Mouse (Mus musculus) granulocyte monocyte progenitor cell, adult 5-6 weeks (primary cell): ENCODE measurements around the gene Olfr218. TPM values are rescaled to one million over a fixed set of nuclear protein-coding genes. Genes with fewer than 3 reads are reported as not detected.
"Not testable (repeated sequence)": the region's sequence is repeated elsewhere in the genome, so short reads cannot be mapped to it uniquely, and the experiment has no call there.

Source experiments
- ATAC-seq: replicated peaks from 2 replicates; pipeline ENCODE4 v1.8.0; 2016; ENCODE audit warnings: mild to moderate bottlenecking, moderate TSS enrichment, inconsistent platforms; ENCODE audit not compliant: poor library complexity, severe bottlenecking
- total RNA-seq, 2 experiments: library from RNA; stranded (forward) in 1 of 2; stranded (reverse) in 1 of 2; fragments of 200-712, 200-1000 nt in 1 of 2; fragments of >200 nt in 1 of 2; fragmentation: Nextera tagmentation in 1 of 2; gene quantifications; 2 replicates each; pipeline ENCODE4 v1.2.3; 2014 to 2017

Olfr218 gene
- total RNA-seq (2014; fragmentation: Nextera tagmentation) (not detected in 2 replicates), total RNA-seq (2017) (not detected in 2 replicates)

DNA sequence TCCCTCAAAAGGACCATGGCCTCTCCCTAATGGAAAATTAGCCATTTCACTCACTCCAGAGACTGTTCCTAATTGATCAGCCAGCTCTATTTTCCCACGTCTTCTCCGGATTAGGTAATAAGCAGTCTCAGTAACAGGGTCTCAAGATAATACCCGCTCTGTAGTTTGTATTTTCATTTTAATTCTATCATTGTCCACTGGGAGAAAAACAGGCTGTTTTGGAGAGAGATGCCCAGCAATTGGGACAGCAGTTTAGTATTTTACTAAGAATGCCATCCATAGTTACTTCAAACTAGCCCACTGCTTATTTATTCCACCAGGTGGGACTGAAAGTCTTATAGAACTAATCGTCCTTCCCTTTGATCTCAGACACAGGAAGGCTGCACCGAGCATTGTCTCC lies at the start of gene Olfr218:
Gene Olfr218 (plus strand): TSS at position 301 of the 400 bp plus-strand sequence.
- no peak for ATAC-seq

DNA sequence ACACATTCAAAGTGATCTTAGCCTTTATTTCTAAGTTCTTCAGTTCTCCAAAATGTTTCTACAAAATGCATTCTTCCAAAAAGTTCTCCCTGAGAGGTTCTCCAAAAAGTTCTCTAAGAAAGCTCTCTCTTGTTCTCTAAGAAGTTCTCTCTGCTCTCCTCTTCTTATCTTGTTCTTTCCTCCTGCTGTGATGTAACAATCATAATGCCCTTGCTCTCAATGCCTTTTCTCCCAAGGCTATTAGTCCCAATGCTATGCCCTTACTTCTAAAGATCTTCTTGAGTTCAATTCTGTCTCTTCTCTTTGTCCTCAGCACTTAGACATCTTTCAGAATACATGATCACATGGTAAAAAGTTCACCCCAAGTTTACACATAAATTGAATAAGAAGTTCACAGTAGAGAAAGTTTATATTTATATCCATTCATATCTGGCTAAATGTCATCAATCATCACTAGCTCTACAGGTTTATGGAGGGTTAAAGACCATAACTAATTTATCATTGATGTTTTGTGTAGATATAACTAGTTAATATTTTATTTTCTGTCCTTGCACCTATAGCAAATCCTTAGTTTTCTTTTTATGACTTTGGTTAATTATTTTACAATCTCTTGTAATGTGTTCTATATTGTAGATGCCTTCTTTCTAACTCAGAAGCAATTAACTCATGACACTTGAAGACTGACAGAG lies 23.3 kb upstream of the Olfr218 start:
- ATAC-seq = no peak

DNA sequence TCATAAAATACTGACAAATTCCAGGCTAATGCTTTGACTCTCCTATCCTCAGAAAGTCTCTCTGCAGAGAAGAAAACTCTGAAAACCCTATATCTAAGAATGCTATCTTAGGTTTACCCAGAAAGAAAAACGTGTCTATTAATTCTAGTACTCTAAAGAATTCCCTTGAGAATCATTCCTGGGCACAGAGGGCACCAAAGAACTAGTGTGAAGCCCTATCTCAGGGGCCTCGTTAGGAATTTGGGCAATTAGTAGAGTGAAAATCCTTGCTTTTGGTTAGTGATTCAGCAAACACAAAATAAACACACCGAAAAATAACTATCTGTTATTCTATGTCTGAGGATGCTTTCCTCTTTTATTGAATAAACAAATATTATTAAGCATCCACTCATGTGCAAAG lies 7.1 kb upstream of the Olfr218 start, which contains the start of gene Olfr1406:
Gene Olfr1406 (minus strand): TSS at position 101 of the 400 bp plus-strand sequence.
- no peak for ATAC-seq

DNA sequence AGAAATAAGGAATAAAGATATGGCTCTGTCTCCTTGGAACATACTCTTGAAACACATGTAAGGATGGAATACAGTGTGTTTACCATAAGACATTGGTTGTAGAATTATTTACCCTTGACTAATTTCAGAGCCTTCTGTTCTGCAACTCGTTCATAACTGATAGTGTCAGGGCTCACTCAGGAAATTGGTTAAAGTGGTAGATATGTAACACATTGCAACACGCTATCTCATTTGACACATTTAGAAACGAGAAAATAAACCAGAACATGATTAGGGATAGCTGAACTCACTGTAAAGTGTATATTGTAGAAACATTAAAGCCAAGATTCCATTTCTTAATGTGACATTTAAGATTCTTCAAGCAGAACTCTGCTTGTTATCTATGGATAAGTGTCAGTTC lies 5.5 kb upstream of the Olfr218 start:
- ATAC-seq = no peak; the same call in 1 of the 2 replicates

DNA sequence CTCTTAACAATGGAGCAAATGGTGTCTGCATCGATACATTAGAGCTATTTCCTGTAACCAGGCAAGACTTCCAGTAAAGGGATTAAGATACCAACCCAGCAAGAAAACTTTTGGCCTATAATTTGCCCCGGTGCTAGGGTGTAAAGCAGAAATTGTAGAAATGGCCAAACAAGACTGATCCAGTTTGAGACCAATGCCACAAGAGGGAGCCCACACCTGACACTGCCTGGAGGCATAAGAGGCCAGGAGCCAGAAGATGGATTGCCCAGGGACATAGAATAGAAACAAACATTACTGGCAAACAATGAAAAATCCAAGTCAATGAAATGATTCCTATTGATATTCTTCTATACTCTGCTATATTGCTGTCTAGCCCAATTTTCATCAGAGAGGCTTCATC lies 1.2 kb upstream of the Olfr218 start:
- no peak for ATAC-seq

DNA sequence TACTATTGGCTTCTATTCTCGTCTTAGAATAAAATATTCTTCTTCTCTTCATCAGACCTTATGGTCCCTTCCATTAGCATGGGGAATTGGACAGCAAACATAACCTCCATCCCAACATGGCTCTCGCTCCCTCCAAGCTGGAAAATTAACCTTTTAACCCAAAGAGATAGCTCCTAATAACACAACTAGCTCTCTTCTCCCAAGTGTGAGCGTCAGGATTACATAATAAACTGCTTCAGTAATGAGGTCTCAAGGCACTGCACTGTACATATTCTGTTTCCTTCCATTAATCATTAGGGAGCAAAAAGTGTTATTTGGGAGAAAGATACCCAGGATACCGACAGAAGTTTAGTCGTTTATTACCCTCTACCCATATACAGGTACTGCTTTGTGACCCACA lies 14.5 kb downstream of the Olfr218 start, which contains the start of gene Olfr1404:
Gene Olfr1404 (plus strand): TSS at position 301 of the 400 bp plus-strand sequence.
- ATAC-seq = no peak

DNA sequence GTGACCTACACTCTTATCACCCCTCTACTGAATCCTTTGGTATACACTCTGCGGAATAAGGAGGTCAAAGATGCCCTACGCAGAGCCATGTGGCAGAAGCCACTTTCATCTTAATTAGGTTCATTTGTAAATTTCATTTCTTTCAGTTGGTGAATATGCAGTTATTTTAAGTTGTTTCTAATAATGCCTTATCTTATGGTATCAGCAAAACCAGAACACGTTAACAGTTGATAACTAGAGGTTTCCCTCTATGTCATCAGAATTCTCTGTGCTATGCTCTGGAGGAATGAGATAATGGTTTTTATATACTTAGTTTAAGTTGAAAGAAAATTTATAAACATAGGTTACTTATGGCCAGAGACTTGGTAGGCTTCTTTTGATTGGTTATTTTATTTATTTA lies 18.9 kb downstream of the Olfr218 start:
- no peak for ATAC-seq

DNA sequence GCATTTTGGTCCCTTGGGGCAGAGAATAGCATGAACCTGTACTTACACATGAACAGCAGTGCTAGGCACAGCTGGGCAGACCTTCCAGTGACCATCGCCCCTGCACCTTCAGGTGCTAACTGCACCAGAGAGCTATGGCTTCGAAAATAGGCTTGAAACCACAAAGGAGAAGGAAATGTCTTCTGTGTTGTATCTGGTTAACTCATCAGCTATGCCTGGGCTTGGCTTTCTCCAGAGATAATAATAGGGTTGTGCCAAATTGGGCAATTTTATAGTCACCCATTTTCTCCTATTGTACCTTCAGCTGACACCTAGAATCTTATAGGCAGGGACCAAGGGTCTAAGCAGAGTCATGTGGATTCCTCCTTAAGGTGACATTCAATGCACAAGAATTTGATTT lies 29.5 kb downstream of the Olfr218 start, which contains the start of gene Fcer1a:
Gene Fcer1a (minus strand): TSS at position 134 of the 400 bp plus-strand sequence.
- no peak for ATAC-seq

DNA sequence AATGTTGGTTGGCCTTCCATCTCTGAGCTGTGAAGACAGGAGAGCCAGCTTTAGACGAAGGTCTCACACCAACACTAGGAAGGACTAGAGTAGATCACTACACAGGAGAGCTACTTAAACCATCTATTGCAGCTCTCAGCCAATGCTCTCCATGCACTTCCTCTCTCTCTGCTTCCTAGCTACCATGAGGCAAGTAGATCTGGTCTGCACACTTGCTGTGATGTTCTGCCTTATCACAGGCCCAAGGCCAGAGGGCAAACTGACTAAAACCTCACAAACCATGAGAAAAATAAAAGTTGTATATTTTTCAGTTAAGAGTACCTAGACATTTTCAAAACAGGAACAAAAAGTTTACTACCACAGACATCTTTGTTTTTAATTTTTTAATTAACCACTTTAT lies 39.4 kb downstream of the Olfr218 start:
- not testable (repeated sequence) for ATAC-seq

DNA sequence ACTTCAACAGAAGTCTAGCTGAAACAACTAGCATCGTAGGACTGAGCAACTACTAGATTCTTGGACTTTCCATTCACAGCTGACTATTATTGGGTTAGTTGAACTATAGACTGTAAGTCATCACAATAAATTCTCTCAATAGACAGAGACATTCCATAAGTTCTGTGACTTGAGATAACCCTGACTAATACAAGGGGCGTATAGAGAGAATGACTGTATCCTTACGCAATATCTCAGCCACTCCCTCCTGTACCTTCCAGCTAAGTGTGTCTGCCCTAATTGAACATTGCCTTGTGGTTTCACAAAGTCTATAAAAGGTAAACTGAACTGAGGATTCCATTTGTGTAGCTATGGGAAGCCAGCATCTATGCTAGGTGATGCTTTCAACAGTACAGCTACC lies 52.3 kb downstream of the Olfr218 start:
- no peak for ATAC-seq

Other genes with a start within 250 kb of the Olfr218 start
- gene Olfr16, start 247.4 kb upstream of the Olfr218 start, total RNA-seq (2014; fragmentation: Nextera tagmentation) = not detected in 2 replicates
- gene Olfr16, start 247.4 kb upstream of the Olfr218 start, total RNA-seq (2017) = not detected in 2 replicates
- not detected in 2 replicates for gene Olfr1408, start 60.4 kb upstream of the Olfr218 start, total RNA-seq (2014; fragmentation: Nextera tagmentation)
- gene Olfr1408, start 60.4 kb upstream of the Olfr218 start, total RNA-seq (2017) = not detected in 2 replicates
- gene Olfr1406, start 7.2 kb upstream of the Olfr218 start, total RNA-seq (2014; fragmentation: Nextera tagmentation) = not detected in 2 replicates
- not detected in 2 replicates for gene Olfr1406, start 7.2 kb upstream of the Olfr218 start, total RNA-seq (2017)
- not detected in 2 replicates for gene Olfr1404, start 14.6 kb downstream of the Olfr218 start, total RNA-seq (2014; fragmentation: Nextera tagmentation)
- gene Olfr1404, start 14.6 kb downstream of the Olfr218 start, total RNA-seq (2017) = not detected in 2 replicates
- gene Fcer1a, start 29.4 kb downstream of the Olfr218 start, total RNA-seq (2014; fragmentation: Nextera tagmentation) = 16.6 TPM in 1 of 2 replicates, not detected in the other
- gene Fcer1a, start 29.4 kb downstream of the Olfr218 start, total RNA-seq (2017) = 3.9 and 5.7 TPM in 2 replicates
- gene Olfr418, start 68.2 kb downstream of the Olfr218 start, total RNA-seq (2014; fragmentation: Nextera tagmentation) = not detected in 2 replicates
- not detected in 2 replicates for gene Olfr418, start 68.2 kb downstream of the Olfr218 start, total RNA-seq (2017)
- gene Mptx2, start 80.0 kb downstream of the Olfr218 start, total RNA-seq (2014; fragmentation: Nextera tagmentation) = not detected in 2 replicates
- gene Mptx2, start 80.0 kb downstream of the Olfr218 start, total RNA-seq (2017) = not detected in 2 replicates
- gene Ackr1, start 135.9 kb downstream of the Olfr218 start, total RNA-seq (2014; fragmentation: Nextera tagmentation) = not detected in 2 replicates
- not detected in 2 replicates for gene Ackr1, start 135.9 kb downstream of the Olfr218 start, total RNA-seq (2017)
- 59.1 and 67.7 TPM in 2 replicates for gene Aim2, start 153.1 kb downstream of the Olfr218 start, total RNA-seq (2014; fragmentation: Nextera tagmentation)
- gene Aim2, start 153.1 kb downstream of the Olfr218 start, total RNA-seq (2017) = 80.6 and 90.7 TPM in 2 replicates
- gene Cadm3, start 169.9 kb downstream of the Olfr218 start, total RNA-seq (2014; fragmentation: Nextera tagmentation) = not detected in 2 replicates
- 0.26 TPM in 1 of 2 replicates, not detected in the other for gene Cadm3, start 169.9 kb downstream of the Olfr218 start, total RNA-seq (2017)